Mouse (Mus musculus) testis, adult 2 months (tissue): ENCODE measurements around the gene Setdb1. TPM values are rescaled to one million over a fixed set of nuclear protein-coding genes. Genes with fewer than 3 reads are reported as not detected.

Source experiments
- H3K27ac ChIP-seq: fragments of 200-500 bp; 2 replicates; pipeline ENCODE4 v1.5.1; 2012; ENCODE audit warnings: low read depth, low read length; ENCODE audit not compliant: control insufficient read depth, insufficient read depth
- H3K27me3 ChIP-seq: fragments of 200-500 bp; 2 replicates; pipeline ENCODE4 v1.6.1; 2012; ENCODE audit warnings: mild to moderate bottlenecking, low read length, moderate library complexity; ENCODE audit not compliant: control insufficient read depth, insufficient read depth
- H3K36me3 ChIP-seq: fragments of 200-500 bp; 2 replicates; pipeline ENCODE4 v1.6.1; 2012; ENCODE audit warnings: mild to moderate bottlenecking, low read length; ENCODE audit not compliant: control insufficient read depth, insufficient read depth
- H3K4me1 ChIP-seq: fragments of 200-500 bp; 2 replicates; pipeline ENCODE4 v1.6.1; 2012; ENCODE audit warnings: low read length; ENCODE audit not compliant: control insufficient read depth, insufficient read depth
- H3K4me3 ChIP-seq: fragments of 200-500 bp; 2 replicates; pipeline ENCODE4 v1.5.1; 2012; ENCODE audit warnings: low read depth, mild to moderate bottlenecking, low read length, moderate library complexity, mixed read lengths; ENCODE audit not compliant: control insufficient read depth
- CTCF ChIP-seq: fragments of 200-500 bp; IDR thresholded peaks from 2 replicates; pipeline ENCODE4 v1.5.1; 2012; ENCODE audit warnings: low read depth, mild to moderate bottlenecking, inconsistent platforms, low read length, moderate library complexity; ENCODE audit not compliant: control insufficient read depth, insufficient read depth, insufficient replicate concordance
- POLR2A ChIP-seq: fragments of 200-500 bp; IDR thresholded peaks from 2 replicates; pipeline ENCODE4 v1.6.1; 2012; ENCODE audit warnings: low read depth, mild to moderate bottlenecking, inconsistent platforms, low read length, moderate library complexity; ENCODE audit not compliant: control insufficient read depth
- polyA plus RNA-seq: library from polyadenylated mRNA; depleted of rRNA; stranded (reverse); fragments of >200 nt; gene quantifications from 2 replicates; pipeline ENCODE4 v1.2.3, GENCODE M21; 2012

The Setdb1 gene
- polyA plus RNA-seq, 1 experiment: 24.3 TPM

GRCm38 (mm10) chr3:95283589-95283941 lies 73.4 kb downstream of the Setdb1 start:
- Histone ChIP-seq H3K36me3 (no peaks in the 10 kb centered on the region; the same call in none of the 2 replicates), H3K4me3 (peak overlapping the region; percentile 98), H3K27ac (peak overlapping the region; percentile 96), H3K4me1 (peaks cover 9% of the 10 kb centered on the region), H3K27me3 (no peaks in the 10 kb centered on the region)
- TF ChIP-seq POLR2A (no peak), CTCF (no peak)

- peak overlapping the region; percentile 98 for H3K4me3 ChIP-seq
- H3K4me1 ChIP-seq: peaks cover 9% of the 10 kb centered on the region
Observed at GRCm38 (mm10) chr3:95282865-95283588, 74.0 kb downstream of the Setdb1 start.

GRCm38 (mm10) chr3:95282381-95282864 lies 74.6 kb downstream of the Setdb1 start:
- H3K36me3 ChIP-seq: no peaks in the 10 kb centered on the region; the same call in none of the 2 replicates
- H3K4me3 ChIP-seq: peak overlapping the region; percentile 98
- H3K4me1 ChIP-seq: peaks cover 9% of the 10 kb centered on the region
- peak overlapping the region; percentile 96 for H3K27ac ChIP-seq
- TF ChIP-seq CTCF: no peak
- TF ChIP-seq POLR2A: no peak
- H3K27me3 ChIP-seq: no peaks in the 10 kb centered on the region

More at GRCm38 (mm10) chr3:95282865-95283588, 74.0 kb downstream of the Setdb1 start:
- TF ChIP-seq CTCF (peak; percentile 10; the same call in 1 of the 2 replicates), POLR2A (peak; percentile 52)
- no peaks in the 10 kb centered on the region for H3K27me3 ChIP-seq
- no peaks in the 10 kb centered on the region; the same call in none of the 2 replicates for H3K36me3 ChIP-seq
- peak overlapping the region; percentile 96 for H3K27ac ChIP-seq

GRCm38 (mm10) chr3:95281216-95282126 lies 75.5 kb downstream of the Setdb1 start, which contains the start of the genes Mindy1 and Prune1:
Gene Mindy1, plus strand, starts transcription at chr3:95281345.
Gene Prune1, minus strand, starts transcription at chr3:95282076.
- H3K4me1 ChIP-seq: peaks cover 9% of the 10 kb centered on the region
- peak within 1 kb of the TSS; percentile 98 for H3K4me3 ChIP-seq
- TF ChIP-seq CTCF (no peak), POLR2A (peak; percentile 27; the same call in 1 of the 2 replicates)

GRCm38 (mm10) chr3:95280747-95281146 lies 76.3 kb downstream of the Setdb1 start:
- H3K27ac ChIP-seq: peak overlapping the region; percentile 84
- H3K36me3 ChIP-seq: no peaks in the 10 kb centered on the region; the same call in none of the 2 replicates
- H3K4me1 ChIP-seq: peaks cover 9% of the 10 kb centered on the region
- TF ChIP-seq POLR2A (no peak), CTCF (no peak)
- peak overlapping the region; percentile 94 for H3K4me3 ChIP-seq
- H3K27me3 ChIP-seq: no peaks in the 10 kb centered on the region

More at GRCm38 (mm10) chr3:95281216-95282126, 75.5 kb downstream of the Setdb1 start, which contains the start of the genes Mindy1 and Prune1:
- H3K27me3 ChIP-seq: no peaks in the 10 kb centered on the region
- H3K27ac ChIP-seq: peak within 1 kb of the TSS; percentile 96
- no peaks in the 10 kb centered on the region; the same call in none of the 2 replicates for H3K36me3 ChIP-seq

- Histone ChIP-seq H3K4me1 (peaks cover 3% of the 10 kb centered on the region), H3K27me3 (no peaks in the 10 kb centered on the region), H3K27ac (no peak overlapping the region), H3K36me3 (no peaks in the 10 kb centered on the region), H3K4me3 (no peak overlapping the region)
- no peak for TF ChIP-seq POLR2A
- no peak for TF ChIP-seq CTCF
Observed at GRCm38 (mm10) chr3:95277149-95277551, 79.9 kb downstream of the Setdb1 start.

- Histone ChIP-seq H3K36me3 (no peaks in the 10 kb centered on the region), H3K27me3 (no peaks in the 10 kb centered on the region), H3K27ac (no peak overlapping the region), H3K4me3 (no peak overlapping the region), H3K4me1 (peaks cover 3% of the 10 kb centered on the region)
- TF ChIP-seq CTCF: no peak
- TF ChIP-seq POLR2A: no peak
Observed at GRCm38 (mm10) chr3:95276428-95276934, 80.5 kb downstream of the Setdb1 start.
